Mouse (Mus musculus) layer of hippocampus, postnatal 14 days (tissue): ENCODE measurements around the gene Fndc3a. TPM values are rescaled to one million over a fixed set of nuclear protein-coding genes. Genes with fewer than 3 reads are reported as not detected.

Experiments
- DNase-seq, 2 experiments: peaks; one replicate each; pipeline ENCODE4 v3.0.0; 2021 to 2022; ENCODE audit warnings: low spot score in 2 of 2, mixed read lengths in 1 of 2
- long read RNA-seq, 2 experiments: library from polyadenylated mRNA; stranded (forward); transcript quantifications; one replicate each; pipeline ENCODE4 v2.0.0; 2021
- total RNA-seq, 2 experiments: library from RNA; stranded (reverse); gene quantifications; 2 replicates each; pipeline ENCODE4 v1.2.3; 2021

Fndc3a gene
- total RNA-seq: 10 to 100 TPM; 39.2 to 39.6 TPM
- long read RNA-seq, experiment 1, full-length matches to known transcripts: 3 of 10 reads
- long read RNA-seq, experiment 1, partial matches to known transcripts: 4 of 10 reads
- long read RNA-seq, experiment 1, other reads (novel, unspliced or antisense): 3 of 10 reads
- long read RNA-seq, experiment 2, full-length matches to known transcripts: 3 of 7 reads
- long read RNA-seq, experiment 2, partial matches to known transcripts: 0 of 7 reads
- long read RNA-seq, experiment 2, other reads (novel, unspliced or antisense): 4 of 7 reads

DNA sequence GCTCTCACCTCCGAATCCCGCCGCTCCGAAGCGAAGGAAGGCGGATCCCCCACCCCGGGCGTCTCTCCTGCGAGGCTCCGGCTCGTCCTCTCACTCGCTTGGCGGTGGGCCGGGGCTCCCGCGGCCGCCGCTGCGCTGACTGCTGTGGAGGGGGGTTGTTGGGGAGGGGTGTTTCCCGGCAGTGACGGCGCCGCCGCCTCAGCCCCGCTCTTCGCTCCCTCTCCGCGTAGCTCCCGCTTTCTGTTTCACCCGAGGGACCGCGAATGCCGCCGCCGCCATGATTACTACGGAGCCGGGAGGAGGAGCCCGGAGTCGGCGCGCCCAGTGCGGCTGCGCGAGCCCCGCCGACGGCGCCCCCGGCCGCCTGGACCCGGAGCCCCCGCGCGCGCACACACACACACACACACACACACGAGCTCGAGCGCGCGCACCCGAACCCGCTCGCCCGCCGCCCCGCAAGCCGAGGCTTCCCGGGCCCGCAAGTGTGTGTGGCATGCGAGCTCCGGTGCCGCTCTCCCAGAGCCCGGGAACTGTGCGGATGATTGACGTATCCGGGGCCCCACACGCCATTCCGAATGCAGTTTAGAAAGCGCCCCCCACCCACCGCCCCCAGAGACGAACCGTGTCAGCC lies at the start of gene Fndc3a:
Gene Fndc3a, minus strand, starts transcription at position 294 of the 631 bp plus-strand sequence.
- peak; percentile 84 to 88 for DNase-seq

DNA sequence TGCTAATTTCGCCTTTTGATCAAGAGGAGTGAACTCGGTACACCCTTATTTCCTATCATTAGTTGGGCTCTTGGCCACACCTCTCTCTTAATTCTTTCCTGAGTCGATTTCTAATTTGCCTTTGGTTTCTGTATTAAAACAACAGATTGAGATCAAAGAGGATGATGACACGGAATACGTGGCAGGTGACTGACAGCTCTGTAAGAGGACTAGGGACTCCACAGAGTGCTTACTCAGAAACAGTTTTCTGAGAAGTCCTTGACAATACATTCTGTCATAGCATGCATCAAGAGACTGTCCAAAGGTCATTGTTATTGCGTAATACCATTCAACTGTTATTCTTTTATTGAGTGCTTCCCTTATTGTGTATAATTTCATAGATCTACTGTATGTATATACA lies 43.1 kb upstream of the Fndc3a start:
- DNase-seq: no peak

DNA sequence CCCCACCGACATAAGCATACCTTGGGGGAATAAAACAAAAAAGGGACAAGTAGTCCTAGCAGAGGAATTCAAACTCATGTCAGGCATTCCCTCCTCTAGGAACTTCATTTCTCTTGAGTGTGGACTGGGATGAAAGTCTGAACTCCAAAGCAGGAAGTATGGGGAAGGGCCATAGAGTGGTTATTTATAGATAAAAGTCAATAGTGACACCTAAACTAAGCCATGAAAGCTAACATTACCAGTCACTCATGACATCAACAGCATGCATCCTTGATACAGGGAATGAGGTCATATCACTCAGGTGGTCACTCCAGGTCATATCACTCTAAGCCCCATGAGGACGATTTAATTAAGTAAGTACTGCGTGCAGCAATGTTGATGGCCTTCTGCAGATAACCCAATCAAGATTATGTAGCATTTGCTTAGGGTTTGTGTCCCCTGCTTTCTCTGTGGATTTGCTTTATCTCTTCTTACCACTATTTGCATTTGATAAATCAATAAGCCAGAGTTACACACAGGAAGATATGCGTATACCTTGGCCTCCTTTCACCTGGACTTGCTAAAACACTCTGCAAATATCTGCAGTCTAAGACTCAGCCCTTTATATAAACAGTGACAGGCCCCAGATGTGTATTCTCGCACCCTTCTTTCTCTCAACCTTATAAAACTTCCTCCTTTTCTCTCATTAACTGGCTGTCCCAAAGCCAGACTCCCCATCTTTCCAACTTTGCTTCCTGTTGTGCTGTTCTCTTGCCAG lies 40.8 kb upstream of the Fndc3a start:
- DNase-seq: no peak

DNA sequence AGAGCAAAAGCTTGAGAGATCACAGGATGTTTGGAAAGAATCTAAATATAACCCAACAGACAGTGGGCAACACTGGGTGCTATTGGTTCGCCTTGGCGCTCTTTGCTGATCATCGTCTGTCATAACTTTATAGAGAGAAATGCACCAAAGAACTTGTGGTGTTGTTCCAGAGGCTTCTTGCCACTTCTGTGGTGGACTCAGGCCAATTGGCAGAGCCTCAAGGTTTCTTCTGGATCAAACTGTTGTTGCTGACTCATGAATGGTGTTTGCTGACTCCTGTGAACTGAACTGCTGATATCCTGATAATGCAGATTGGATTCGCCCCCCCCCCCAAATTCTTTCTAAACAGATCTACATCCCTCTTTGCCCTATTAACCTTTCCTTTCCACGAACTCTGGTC lies 38.5 kb upstream of the Fndc3a start:
- no peak for DNase-seq

DNA sequence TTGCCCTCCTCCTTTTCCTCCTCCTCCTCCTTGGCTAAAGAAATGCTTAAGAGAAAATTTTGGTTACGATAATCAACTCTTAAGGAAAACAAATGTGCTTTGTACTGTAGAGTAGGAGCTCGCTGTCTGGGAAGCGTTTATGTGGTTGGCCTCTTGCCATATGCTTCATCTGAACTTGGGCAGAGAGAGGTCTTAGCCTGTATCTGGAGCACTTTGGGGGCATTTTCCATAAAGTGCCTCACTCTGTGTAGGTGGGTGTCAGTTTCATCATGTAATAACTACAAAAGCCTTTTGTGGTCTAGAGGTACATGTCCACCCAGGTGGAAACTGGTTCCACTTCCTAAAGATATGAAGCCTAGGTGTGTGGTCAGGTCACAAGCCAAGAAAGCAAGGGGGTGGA lies 31.9 kb upstream of the Fndc3a start:
- DNase-seq: no peak

DNA sequence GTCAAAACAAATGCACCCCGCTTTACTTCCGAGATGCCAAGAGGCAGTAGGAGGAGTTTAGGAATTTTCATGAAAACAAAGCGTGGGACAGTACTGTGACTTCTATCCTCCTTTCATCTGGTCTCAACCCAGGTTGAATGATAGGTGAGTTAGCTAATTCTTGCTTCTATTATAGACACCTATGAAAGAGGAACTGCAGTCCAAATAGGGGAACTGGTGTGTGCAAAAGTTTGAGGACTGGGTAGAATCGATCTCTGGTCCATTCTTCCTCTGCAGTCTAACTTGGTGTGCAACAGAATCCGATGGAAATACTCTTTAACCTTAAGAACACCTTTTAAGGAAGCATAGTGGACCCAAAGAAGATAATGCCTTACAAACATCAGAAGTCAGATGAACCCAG lies 30.5 kb upstream of the Fndc3a start:
- no peak for DNase-seq

DNA sequence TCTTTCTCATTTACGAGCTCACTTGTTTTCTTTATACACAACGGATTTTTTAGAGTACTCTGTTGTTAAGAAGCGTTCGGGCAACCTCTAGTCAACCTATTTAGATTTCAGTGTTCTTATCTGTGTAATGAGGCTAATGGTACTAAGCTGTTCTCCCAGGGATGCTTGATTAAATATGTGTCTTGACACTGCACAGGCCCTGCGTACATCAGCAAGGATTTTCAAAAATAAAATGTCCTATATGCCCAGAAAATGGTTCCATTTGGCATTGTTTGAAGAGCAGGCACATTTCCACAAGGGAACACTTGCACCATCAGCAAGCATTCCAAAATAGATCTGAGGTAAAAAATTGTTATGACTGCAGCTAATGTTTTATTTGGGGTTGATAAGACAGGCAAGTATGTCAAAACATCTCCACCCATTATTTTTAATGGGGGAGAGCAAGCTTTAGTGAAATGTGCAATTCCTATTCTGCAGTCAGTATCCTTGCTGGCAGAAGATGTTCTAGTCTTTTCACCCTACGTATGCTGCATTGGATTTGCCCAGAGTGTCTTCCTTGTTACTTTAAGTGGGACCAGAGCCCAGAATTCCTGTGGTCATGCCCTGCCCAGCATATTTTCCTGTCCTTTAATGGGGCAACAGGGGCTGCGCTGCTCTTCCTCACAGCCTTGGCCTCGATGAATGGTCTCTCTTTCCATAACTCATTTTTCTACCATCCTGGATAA lies 29.8 kb upstream of the Fndc3a start:
- no peak for DNase-seq

DNA sequence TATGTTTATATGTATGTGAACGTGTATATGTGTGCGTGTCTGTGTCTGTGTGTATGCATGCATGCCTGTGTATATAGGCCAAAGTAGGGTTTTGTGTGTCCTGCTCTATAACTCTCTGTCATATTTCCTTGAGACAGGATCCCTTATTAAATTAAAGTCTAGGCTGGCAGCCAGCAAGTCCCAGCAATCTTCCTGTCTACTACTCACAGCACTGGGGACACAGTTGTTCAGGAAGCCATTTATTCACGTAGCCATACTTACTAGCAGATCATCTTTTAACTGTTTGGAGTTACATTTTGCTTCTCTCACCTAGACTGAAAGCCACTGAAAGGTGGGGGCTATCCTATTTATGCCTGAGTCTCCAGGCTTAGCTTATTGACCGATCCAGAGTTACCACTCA lies 29.0 kb upstream of the Fndc3a start:
- no peak for DNase-seq

DNA sequence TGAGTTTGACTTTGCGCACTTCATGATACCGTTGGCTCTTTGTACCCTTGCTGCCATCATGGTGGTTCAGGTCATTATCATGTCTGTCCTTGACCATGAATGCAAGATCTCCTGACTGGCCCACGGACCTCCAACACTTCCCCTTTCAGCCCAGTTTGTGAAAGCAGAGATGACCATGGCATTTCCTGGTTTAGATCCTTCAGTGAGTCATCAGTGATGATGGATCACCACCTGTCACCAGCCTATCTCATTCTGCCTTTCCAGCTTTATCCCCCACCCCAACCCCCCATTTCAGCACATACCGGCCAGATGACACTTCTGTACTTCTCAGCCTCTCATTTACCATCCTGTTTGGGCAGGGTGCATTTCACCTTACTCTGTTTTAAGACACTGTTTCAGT lies 28.4 kb upstream of the Fndc3a start:
- DNase-seq: no peak

DNA sequence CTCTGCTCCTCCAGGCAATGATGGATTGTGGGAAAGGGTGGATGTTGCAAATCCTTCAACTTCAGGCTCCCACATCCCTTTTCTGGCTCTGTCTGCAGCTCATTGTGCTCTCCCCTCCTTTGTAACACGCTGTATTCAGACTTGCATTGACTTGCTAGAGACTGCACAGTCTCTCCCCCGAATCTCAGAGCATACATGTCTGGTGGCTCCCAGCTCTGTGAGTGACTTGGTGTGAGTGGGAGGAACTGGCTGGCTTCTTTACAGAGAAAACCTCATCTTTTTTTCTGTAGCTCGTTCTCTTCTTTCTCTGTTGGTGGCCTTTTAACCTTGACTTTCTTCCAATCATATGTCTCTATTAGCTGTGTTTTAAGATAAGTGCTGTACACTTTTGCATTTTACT lies 16.1 kb upstream of the Fndc3a start:
- no peak for DNase-seq

DNA sequence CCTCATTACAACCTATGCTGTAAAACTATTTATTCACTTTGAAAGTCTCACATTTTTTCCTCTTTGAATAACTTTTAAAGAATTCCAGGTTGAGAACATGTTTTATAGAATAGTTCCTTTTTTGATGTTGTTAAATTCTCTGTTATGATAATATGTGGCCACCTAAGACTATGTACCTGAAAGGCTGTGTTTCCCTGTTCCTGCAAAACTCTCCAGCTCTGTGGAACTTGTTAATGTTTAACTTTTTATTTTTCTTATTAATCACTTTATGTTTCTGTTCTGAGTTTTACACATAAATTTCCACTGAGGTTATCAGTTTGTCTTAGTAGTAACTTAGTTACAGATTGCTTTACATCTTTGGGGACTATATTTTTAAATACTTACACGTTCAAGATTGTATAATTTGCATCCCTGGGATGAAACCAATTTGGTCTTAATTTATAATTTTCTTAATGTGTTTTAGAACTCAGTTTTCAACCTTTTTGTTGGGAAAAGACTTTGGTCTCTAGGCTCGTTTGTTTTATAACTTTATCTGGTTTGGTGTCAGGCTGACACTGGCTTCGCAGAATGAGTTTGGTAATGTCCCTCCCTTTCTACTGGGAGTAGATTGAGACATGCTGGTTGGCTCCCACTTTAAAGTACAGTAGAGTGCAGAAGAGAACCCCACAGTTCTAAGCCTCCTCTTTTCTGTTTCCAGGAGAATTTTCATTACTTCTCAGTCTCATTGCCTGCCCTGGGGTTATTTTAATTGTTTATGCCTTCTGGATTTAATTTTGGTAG lies 12.7 kb upstream of the Fndc3a start:
- no peak for DNase-seq

DNA sequence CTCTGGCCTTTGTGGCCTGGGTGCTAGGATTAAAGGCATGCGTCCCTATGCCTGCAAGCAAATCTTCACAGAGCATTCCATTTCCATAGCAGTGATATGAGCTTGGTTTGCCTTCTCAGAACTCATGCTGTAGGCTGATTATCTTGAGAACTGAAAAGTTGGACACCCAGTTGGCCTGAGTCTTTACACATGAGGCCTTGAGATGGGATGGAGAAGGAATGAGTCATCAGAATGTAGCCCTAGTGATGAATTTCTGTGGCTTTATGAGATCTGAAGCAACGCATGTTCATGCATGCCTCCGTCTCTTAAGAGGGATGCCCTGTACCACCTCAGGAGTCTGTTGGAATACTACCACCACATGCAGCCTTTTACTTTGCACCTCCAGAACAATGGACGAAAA lies 6.4 kb upstream of the Fndc3a start:
- no peak for DNase-seq

DNA sequence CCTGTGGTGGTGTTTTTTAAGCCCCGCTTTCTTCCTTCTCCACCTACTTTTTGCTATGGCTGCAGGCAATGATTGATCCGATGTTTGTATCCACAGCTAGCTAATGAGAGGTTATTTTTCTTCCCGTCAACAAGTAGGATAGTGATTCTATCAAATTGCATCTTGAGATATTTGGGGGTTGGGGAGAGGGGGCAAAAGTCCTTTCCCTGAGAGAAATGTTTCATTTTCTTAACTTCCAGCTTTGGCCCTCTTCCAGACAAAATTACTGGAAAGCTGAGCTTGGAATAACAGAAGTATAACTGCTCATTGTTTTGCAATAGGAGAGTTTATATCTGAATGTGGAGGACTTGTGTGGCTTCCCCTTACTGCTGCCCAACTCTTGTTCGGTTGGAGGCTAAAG lies 1.3 kb upstream of the Fndc3a start:
- no peak for DNase-seq

DNA sequence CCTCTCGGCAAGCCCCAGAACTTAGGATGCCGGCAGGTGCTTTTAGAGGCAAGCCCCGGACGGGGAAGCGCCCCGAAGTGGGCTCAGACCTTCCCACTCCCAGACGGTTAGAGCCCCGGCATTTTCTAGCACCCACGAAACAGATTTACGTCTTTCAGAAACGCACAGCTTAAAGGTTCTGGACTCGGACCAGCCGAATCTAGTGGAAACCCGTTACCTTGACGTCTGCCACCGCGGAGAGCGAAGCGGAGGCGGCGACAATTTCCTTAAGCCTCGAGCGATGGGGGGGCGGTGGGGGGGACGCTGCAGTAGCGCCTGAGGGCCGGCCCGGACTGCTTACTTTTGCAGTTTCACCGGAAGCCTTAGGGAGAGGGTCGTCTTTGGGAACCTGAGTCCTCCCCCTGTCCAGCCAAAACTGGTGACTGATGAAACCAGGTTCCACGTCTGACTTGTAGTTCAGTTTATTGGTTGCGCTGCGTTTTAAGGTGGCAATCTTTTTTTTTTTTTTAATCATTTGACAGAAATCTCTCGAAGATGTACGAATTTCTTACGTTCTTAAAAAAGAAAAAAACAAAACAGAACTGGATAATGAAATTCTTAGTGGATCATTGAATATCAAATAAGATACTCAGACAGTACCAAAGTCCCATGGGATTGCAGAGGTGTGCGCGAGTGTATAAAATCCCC lies 681 bp upstream of the Fndc3a start:
- DNase-seq: peak in 1 of 2 experiments; percentile 33

DNA sequence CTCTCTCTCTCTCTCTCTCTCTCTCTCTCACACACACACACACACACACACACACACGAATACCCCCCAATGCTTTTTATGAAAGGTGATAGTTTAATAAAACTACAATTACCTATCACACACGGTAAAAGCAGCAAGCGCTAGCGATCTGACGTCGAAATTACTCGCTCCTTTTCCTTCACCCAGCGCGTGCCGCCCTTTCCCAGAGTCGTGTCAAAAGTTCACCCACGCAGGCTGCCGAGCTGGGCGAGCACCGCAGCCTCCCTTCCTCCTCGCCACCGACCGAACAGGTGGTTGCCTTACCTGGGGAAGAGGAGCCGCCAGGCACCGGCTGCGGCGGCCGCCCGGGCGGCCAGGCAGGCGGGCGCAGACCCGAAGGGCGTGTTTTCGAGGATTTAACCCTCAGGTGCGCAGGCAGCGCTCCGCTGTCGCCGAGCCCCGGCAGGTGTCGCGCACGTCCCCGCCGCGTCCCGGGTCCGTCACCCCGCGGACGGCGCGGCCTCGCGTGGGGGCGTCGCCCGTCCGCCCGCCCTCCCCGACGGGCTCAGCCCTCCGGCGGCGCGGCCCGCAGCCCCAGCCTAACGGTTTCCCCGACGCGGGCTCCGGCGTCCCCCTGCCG lies 603 bp downstream of the Fndc3a start:
- DNase-seq: peak in 1 of 2 experiments; percentile 9

DNA sequence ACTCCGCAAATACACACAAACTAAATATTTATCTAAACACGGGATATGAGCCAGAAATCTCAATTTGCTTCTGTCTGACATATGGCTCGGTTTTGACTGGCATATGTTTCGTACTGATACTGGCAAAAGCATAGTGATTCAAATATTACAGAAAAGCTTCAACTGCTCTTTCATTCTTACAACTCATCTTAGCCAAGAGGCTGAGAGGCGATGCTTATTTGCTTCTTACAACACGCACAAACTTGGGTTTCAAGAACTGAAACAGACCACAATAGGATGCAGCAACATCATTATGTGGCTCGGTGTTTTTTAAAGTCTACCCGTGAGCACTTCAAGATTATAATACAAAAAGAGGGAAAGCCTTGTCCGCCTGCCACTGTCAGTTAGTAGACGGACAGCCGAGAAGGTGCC lies 1.2 kb downstream of the Fndc3a start:
- DNase-seq: peak; percentile 4 to 30

DNA sequence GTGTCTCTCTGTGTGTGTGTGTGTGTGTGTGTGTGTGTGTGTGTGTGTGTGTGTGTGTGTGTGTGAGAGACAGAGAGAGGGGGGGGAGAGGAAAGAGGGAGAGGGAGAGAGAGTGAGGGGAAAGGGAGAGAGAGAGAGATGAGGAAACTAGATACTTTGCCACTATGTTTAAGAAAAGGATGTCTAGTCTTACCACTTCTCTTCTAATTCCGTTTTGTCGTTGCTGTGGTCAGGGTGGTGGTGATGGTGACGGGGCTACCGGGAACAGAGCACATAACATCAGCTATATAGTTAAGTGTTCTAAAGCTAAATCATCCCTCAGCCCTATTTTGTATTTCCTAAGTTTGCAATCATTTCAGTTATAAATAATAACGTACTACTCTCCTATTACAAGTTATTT lies 9.7 kb downstream of the Fndc3a start:
- no peak for DNase-seq

DNA sequence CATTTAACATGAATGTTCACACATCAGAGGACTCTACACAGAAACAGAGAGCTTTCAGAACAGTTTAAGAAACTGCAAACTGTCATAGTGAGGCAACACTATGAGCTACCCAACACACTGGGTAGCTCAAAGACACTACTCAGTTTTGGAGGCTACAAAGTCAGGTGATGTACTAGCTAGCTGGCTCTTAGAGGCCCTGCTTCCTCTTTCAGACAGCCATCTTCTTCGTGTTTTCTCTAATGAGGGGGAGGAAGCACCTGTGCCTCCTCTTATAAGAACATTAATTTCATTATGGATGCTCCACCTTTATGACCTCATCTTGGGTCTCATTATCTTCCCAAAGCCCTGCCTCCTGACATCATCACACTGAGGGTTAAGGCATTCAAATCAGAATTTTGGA lies 18.4 kb downstream of the Fndc3a start:
- no peak for DNase-seq

DNA sequence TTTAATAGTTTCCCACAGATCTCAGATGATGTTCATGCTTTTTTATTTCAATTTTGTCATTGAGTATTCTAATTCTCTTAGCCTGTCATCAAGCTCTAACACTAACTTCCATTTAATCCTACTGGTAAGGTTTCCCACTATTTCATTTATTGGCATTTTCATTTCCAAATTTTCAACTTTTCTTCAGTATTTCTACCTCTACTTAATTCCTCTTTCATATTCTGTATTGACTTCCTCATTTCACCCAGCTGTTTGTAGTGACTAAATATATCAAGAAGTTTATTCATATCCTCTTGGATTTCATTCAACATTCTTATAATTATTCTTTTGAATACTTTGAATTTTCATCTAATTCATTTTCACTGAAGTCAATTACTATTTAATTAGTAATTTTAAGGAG lies 20.3 kb downstream of the Fndc3a start:
- DNase-seq: no peak

DNA sequence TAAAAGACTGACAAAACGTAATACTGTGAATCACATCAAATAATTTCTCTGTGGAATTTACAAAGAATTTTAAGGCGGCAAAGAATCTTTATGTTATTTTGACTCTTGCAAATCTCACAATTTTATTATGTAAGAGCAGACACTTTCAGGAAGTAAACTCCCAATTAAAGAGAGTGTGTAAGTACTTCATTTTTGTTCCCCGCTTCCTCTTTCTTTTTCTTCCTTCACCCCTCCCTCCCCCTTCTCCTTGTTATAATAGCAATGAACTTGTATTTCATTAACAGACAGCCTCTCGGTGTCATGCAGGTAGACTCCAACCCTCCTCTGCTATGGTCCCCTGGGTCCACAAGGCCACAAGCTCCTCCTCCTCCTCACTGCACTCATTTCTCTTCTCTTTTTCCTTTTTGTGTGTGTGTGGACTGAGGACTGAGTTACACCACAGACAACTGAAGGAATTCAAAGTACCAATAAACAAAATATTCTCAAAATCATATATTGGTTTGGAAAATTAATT lies 24.9 kb downstream of the Fndc3a start:
- DNase-seq: no peak
